26 mouse cellular contexts compared by ENCODE assay signal in the genomic region with DNA sequence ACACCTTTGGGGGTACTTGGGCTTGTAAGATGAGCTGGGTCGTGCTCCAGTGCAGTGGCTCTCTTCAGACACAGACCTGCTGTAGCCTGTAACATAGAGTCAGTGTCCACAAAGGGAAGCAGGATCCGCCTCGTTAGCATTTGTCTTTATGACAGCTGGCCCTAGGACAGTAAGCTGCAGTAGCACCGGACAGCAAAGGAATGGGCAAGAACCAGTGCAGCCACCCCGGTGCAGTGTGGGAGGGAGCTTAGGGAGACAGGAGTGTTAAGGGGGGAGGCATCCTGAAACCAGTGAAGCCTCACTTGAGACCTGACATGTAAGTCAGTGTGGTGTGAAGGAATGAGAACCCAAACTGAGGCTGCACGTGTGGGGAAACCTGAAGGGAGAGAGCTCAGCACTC. TPM values are rescaled to one million over a fixed set of nuclear protein-coding genes. Genes with fewer than 3 reads are reported as not detected.
DNase-seq lines count a peak whose midpoint lies in the region; ATAC-seq and TF ChIP-seq lines count a peak whose summit lies in the region.
"Had no signal": no experiment of that assay in that cellular context is flagged by ENCODE, and none has a peak within 500 bp of the region (broad histone marks: within the 10 kb centered on the region; RNA-seq: fewer than 3 reads in every experiment).

No protein-coding gene starts in this region.

- DNase-seq in embryonic facial prominence, embryonic 11.5 days (ENCODE audit: low spot score): no peak
- no peak for DNase-seq in embryonic facial prominence, embryonic 10.5 days (ENCODE audit: low spot score)
- peak; percentile 69 for DNase-seq in kidney, postnatal 0 days (ENCODE audit: low spot score)
- no peak for DNase-seq in kidney, postnatal 10 days
- DNase-seq in neural tube, embryonic 10.5 days (ENCODE audit: extremely low spot score, low spot score): no peak
- DNase-seq: adrenal gland, adult 2 months; adrenal gland, postnatal 36 days; cerebellum, adult 18-20 months; cerebellum, postnatal 10 days; kidney, adult 8-10 months; lung, embryonic 14.5 days; lung, postnatal 14 days had no signal

- H3K27ac ChIP-seq in embryonic facial prominence, embryonic 11.5 days (replicated peaks; ENCODE audit: low read depth, low read length): no peak overlapping the region
- H3K27ac ChIP-seq in embryonic facial prominence, embryonic 10.5 days (replicated peaks): no peak overlapping the region
- no peak overlapping the region for H3K27ac ChIP-seq in hindbrain, embryonic 16.5 days (ENCODE audit: low read depth, low read length)
- H3K27ac ChIP-seq in hindbrain, embryonic 12.5 days: no peak overlapping the region
- no peak overlapping the region for H3K27ac ChIP-seq in kidney, postnatal 0 days
- H3K27ac ChIP-seq in neural tube, embryonic 14.5 days (ENCODE audit: low read depth, low read length): no peak overlapping the region
- H3K27ac ChIP-seq: forebrain, embryonic 13.5 days; hindbrain, embryonic 15.5 days; intestine, embryonic 15.5 days; layer of hippocampus, adult 2 months; left cerebral cortex, adult 2 months; limb, embryonic 12.5 days; liver, embryonic 15.5 days; neural tube, embryonic 12.5 days had no signal

- H3K4me1 ChIP-seq in embryonic facial prominence, embryonic 11.5 days (ENCODE audit: control insufficient read depth, insufficient read depth, low read length): no peaks in the 10 kb centered on the region
- H3K4me1 ChIP-seq in embryonic facial prominence, embryonic 10.5 days: peaks cover 4% of the 10 kb centered on the region; the same call in 1 of the 2 replicates
- H3K4me1 ChIP-seq in hindbrain, embryonic 16.5 days (ENCODE audit: control insufficient read depth, insufficient read depth, low read depth, low read length): no peaks in the 10 kb centered on the region
- H3K4me1 ChIP-seq in hindbrain, embryonic 12.5 days: no peaks in the 10 kb centered on the region
- no peaks in the 10 kb centered on the region for H3K4me1 ChIP-seq in kidney, postnatal 0 days (replicated peaks; ENCODE audit: insufficient read depth, low read length)
- H3K4me1 ChIP-seq in neural tube, embryonic 14.5 days (ENCODE audit: control insufficient read depth, insufficient read depth, low read length): no peaks in the 10 kb centered on the region
- H3K4me1 ChIP-seq: forebrain, embryonic 13.5 days; hindbrain, embryonic 15.5 days; intestine, embryonic 15.5 days; limb, embryonic 12.5 days; liver, embryonic 15.5 days; neural tube, embryonic 12.5 days had no signal

- WGBS in embryonic facial prominence, embryonic 11.5 days: 81% methylated on average over 6 of the region's 6 CpGs
- 88% methylated on average over 6 of the region's 6 CpGs for WGBS in embryonic facial prominence, embryonic 10.5 days
- 77% methylated on average over 6 of the region's 6 CpGs for WGBS in hindbrain, embryonic 16.5 days
- 79% methylated on average over 6 of the region's 6 CpGs for WGBS in hindbrain, embryonic 12.5 days
- whole genome bisulfite sequencing in kidney, postnatal 0 days: 46% methylated on average over 6 of the region's 6 CpGs
- 71% methylated on average over 6 of the region's 6 CpGs for WGBS in neural tube, embryonic 14.5 days

- no peaks in the 10 kb centered on the region for H3K9me3 ChIP-seq in embryonic facial prominence, embryonic 11.5 days (replicated peaks; ENCODE audit: control insufficient read depth, low read length)
- no peaks in the 10 kb centered on the region for H3K9me3 ChIP-seq in embryonic facial prominence, embryonic 10.5 days
- H3K9me3 ChIP-seq in hindbrain, embryonic 16.5 days (ENCODE audit: control insufficient read depth, low read length): no peaks in the 10 kb centered on the region
- no peaks in the 10 kb centered on the region for H3K9me3 ChIP-seq in hindbrain, embryonic 12.5 days (replicated peaks)
- no peaks in the 10 kb centered on the region for H3K9me3 ChIP-seq in kidney, postnatal 0 days (replicated peaks; ENCODE audit: low read length)
- no peaks in the 10 kb centered on the region for H3K9me3 ChIP-seq in neural tube, embryonic 14.5 days (ENCODE audit: control insufficient read depth, low read length)
- H3K9me3 ChIP-seq: forebrain, embryonic 13.5 days; hindbrain, embryonic 15.5 days; intestine, embryonic 15.5 days; limb, embryonic 12.5 days; liver, embryonic 15.5 days; neural tube, embryonic 12.5 days had no signal

- H3K36me3 ChIP-seq in embryonic facial prominence, embryonic 11.5 days (replicated peaks; ENCODE audit: control insufficient read depth, insufficient read depth, low read depth, low read length): no peaks in the 10 kb centered on the region
- no peaks in the 10 kb centered on the region; the same call in 1 of the 2 replicates for H3K36me3 ChIP-seq in embryonic facial prominence, embryonic 10.5 days (replicated peaks)
- peaks cover 3% of the 10 kb centered on the region; the same call in 1 of the 2 replicates for H3K36me3 ChIP-seq in hindbrain, embryonic 16.5 days (ENCODE audit: control insufficient read depth, insufficient read depth, low read length)
- H3K36me3 ChIP-seq in hindbrain, embryonic 12.5 days: no peaks in the 10 kb centered on the region; the same call in 1 of the 2 replicates
- no peaks in the 10 kb centered on the region for H3K36me3 ChIP-seq in kidney, postnatal 0 days (ENCODE audit: insufficient read depth, low read length)
- no peaks in the 10 kb centered on the region for H3K36me3 ChIP-seq in neural tube, embryonic 14.5 days (ENCODE audit: control insufficient read depth, insufficient read depth, low read length)
- H3K36me3 ChIP-seq: intestine, embryonic 15.5 days; limb, embryonic 12.5 days; liver, embryonic 15.5 days; neural tube, embryonic 12.5 days had no signal

- ATAC-seq in embryonic facial prominence, embryonic 11.5 days (replicated peaks; ENCODE audit: insufficient number of reproducible peaks, low FRiP score, low TSS enrichment, low read depth): 0 out of 2 replicates have a peak, but pooled peaks have one; percentile 14
- ATAC-seq in hindbrain, embryonic 16.5 days: peak; percentile 16; the same call in 1 of the 2 replicates
- ATAC-seq in hindbrain, embryonic 12.5 days (ENCODE audit: low FRiP score): no peak
- ATAC-seq in kidney, postnatal 0 days (replicated peaks; ENCODE audit: low FRiP score, low read depth): peak; percentile 78
- peak; percentile 39; the same call in 1 of the 2 replicates for ATAC-seq in neural tube, embryonic 14.5 days (ENCODE audit: low read depth)
- ATAC-seq: activated CD4-positive, CD25-positive, alpha-beta regulatory T cell, adult 4 months; forebrain, embryonic 13.5 days; intestine, embryonic 15.5 days had no signal

- no peak overlapping the region for H3K9ac ChIP-seq in embryonic facial prominence, embryonic 11.5 days (replicated peaks; ENCODE audit: low read length)
- H3K9ac ChIP-seq in hindbrain, embryonic 16.5 days (ENCODE audit: low read depth, low read length): no peak overlapping the region
- no peak overlapping the region for H3K9ac ChIP-seq in hindbrain, embryonic 12.5 days
- no peak overlapping the region for H3K9ac ChIP-seq in kidney, postnatal 0 days (ENCODE audit: low read depth, low read length)
- no peak overlapping the region for H3K9ac ChIP-seq in neural tube, embryonic 14.5 days (replicated peaks; ENCODE audit: low read depth, low read length)
- H3K9ac ChIP-seq: forebrain, embryonic 13.5 days; hindbrain, embryonic 15.5 days; intestine, embryonic 15.5 days; limb, embryonic 12.5 days; liver, embryonic 15.5 days; lung, embryonic 14.5 days; neural tube, embryonic 12.5 days had no signal

- no peak overlapping the region for H3K4me3 ChIP-seq in embryonic facial prominence, embryonic 11.5 days (ENCODE audit: low read depth, low read length)
- H3K4me3 ChIP-seq in embryonic facial prominence, embryonic 10.5 days: no peak overlapping the region
- H3K4me3 ChIP-seq in hindbrain, embryonic 16.5 days (ENCODE audit: low read length): no peak overlapping the region
- H3K4me3 ChIP-seq in hindbrain, embryonic 12.5 days: no peak overlapping the region
- H3K4me3 ChIP-seq in kidney, postnatal 0 days (replicated peaks; ENCODE audit: low read depth, low read length): no peak overlapping the region
- no peak overlapping the region for H3K4me3 ChIP-seq in neural tube, embryonic 14.5 days (ENCODE audit: low read depth, low read length)
- H3K4me3 ChIP-seq: forebrain, embryonic 13.5 days; hindbrain, embryonic 15.5 days; intestine, embryonic 15.5 days; layer of hippocampus, adult 2 months; left cerebral cortex, adult 2 months; limb, embryonic 12.5 days; liver, embryonic 15.5 days; neural tube, embryonic 12.5 days had no signal

- no peak for TF ChIP-seq CTCF in kidney, postnatal 0 days (IDR thresholded peaks at IDR 0.05; ENCODE audit: low read depth)

- no peaks in the 10 kb centered on the region for H3K27me3 ChIP-seq in embryonic facial prominence, embryonic 11.5 days (ENCODE audit: control insufficient read depth, insufficient read depth, low read length)
- no peaks in the 10 kb centered on the region for H3K27me3 ChIP-seq in embryonic facial prominence, embryonic 10.5 days (replicated peaks; ENCODE audit: low read depth, poor library complexity, severe bottlenecking)
- H3K27me3 ChIP-seq in hindbrain, embryonic 16.5 days (replicated peaks; ENCODE audit: control insufficient read depth, insufficient read depth, low read length): no peaks in the 10 kb centered on the region
- no peaks in the 10 kb centered on the region for H3K27me3 ChIP-seq in hindbrain, embryonic 12.5 days
- no peaks in the 10 kb centered on the region for H3K27me3 ChIP-seq in kidney, postnatal 0 days (ENCODE audit: insufficient read depth, low read length)
- no peaks in the 10 kb centered on the region for H3K27me3 ChIP-seq in neural tube, embryonic 14.5 days (ENCODE audit: control insufficient read depth, insufficient read depth, low read length)
- H3K27me3 ChIP-seq: CH12.LX; forebrain, embryonic 13.5 days; hindbrain, embryonic 15.5 days; intestine, embryonic 15.5 days; limb, embryonic 12.5 days; liver, embryonic 15.5 days; neural tube, embryonic 12.5 days had no signal

- H3K4me2 ChIP-seq in embryonic facial prominence, embryonic 11.5 days (ENCODE audit: low read depth, low read length): no peak overlapping the region
- H3K4me2 ChIP-seq in hindbrain, embryonic 16.5 days (ENCODE audit: low read length): no peak overlapping the region
- H3K4me2 ChIP-seq in hindbrain, embryonic 12.5 days (replicated peaks): no peak overlapping the region
- no peak overlapping the region for H3K4me2 ChIP-seq in kidney, postnatal 0 days (ENCODE audit: low read length)
- H3K4me2 ChIP-seq in neural tube, embryonic 14.5 days (ENCODE audit: low read depth, low read length): no peak overlapping the region
- H3K4me2 ChIP-seq: forebrain, embryonic 13.5 days; hindbrain, embryonic 15.5 days; intestine, embryonic 15.5 days; limb, embryonic 12.5 days; liver, embryonic 15.5 days; lung, embryonic 14.5 days; neural tube, embryonic 12.5 days had no signal

RNA-seq across cellular contexts. Expression of a gene that starts 36.7 kb away (rescaled TPM):
- not detected in 2 replicates for polyA plus RNA-seq in embryonic facial prominence, embryonic 11.5 days (2014; fragmentation: Nextera tagmentation; extraction: Ambion mirVana)
- 0.03 and 0.06 TPM in 2 replicates for polyA plus RNA-seq in embryonic facial prominence, embryonic 10.5 days (2016; fragmentation: Nextera tagmentation; extraction: Ambion mirVana)
- 0.06 and 0.20 TPM in 2 replicates for polyA plus RNA-seq in hindbrain, embryonic 16.5 days (2015; fragmentation: Nextera tagmentation; extraction: Ambion mirVana)
- 0.10 TPM in 1 of 2 replicates, not detected in the other for polyA plus RNA-seq in hindbrain, embryonic 12.5 days (2016; fragmentation: Nextera tagmentation; extraction: Ambion mirVana)
- 0.06 and 0.09 TPM in 2 replicates for polyA plus RNA-seq in kidney, postnatal 0 days (2015; fragmentation: Nextera tagmentation; extraction: Ambion mirVana)
- 0.09 TPM in 1 of 2 replicates, not detected in the other for polyA plus RNA-seq in neural tube, embryonic 14.5 days (2014; fragmentation: Nextera tagmentation; extraction: Ambion mirVana)
- polyA plus RNA-seq: C2C12; limb, embryonic 12.5 days had no signal

RNA-seq across cellular contexts. Expression of a gene that starts 52.5 kb away (rescaled TPM):
- polyA plus RNA-seq in embryonic facial prominence, embryonic 11.5 days (2014; fragmentation: Nextera tagmentation; extraction: Ambion mirVana): 20.3 and 21.1 TPM in 2 replicates
- polyA plus RNA-seq in embryonic facial prominence, embryonic 10.5 days (2016; fragmentation: Nextera tagmentation; extraction: Ambion mirVana): 18.0 and 18.8 TPM in 2 replicates
- 20.4 and 30.8 TPM in 2 replicates for polyA plus RNA-seq in hindbrain, embryonic 16.5 days (2015; fragmentation: Nextera tagmentation; extraction: Ambion mirVana)
- 20.4 and 21.4 TPM in 2 replicates for polyA plus RNA-seq in hindbrain, embryonic 12.5 days (2016; fragmentation: Nextera tagmentation; extraction: Ambion mirVana)
- polyA plus RNA-seq in kidney, postnatal 0 days (2015; fragmentation: Nextera tagmentation; extraction: Ambion mirVana): 18.0 and 19.6 TPM in 2 replicates
- 34.0 and 35.3 TPM in 2 replicates for polyA plus RNA-seq in neural tube, embryonic 14.5 days (2014; fragmentation: Nextera tagmentation; extraction: Ambion mirVana)
